Mouse (Mus musculus): ENCODE data around the gene Vcpkmt.
"Not testable (repeated sequence)": the region's sequence is repeated elsewhere in the genome, so short reads cannot be mapped to it uniquely, and the experiment has no call there.

Vcpkmt gene

DNA sequence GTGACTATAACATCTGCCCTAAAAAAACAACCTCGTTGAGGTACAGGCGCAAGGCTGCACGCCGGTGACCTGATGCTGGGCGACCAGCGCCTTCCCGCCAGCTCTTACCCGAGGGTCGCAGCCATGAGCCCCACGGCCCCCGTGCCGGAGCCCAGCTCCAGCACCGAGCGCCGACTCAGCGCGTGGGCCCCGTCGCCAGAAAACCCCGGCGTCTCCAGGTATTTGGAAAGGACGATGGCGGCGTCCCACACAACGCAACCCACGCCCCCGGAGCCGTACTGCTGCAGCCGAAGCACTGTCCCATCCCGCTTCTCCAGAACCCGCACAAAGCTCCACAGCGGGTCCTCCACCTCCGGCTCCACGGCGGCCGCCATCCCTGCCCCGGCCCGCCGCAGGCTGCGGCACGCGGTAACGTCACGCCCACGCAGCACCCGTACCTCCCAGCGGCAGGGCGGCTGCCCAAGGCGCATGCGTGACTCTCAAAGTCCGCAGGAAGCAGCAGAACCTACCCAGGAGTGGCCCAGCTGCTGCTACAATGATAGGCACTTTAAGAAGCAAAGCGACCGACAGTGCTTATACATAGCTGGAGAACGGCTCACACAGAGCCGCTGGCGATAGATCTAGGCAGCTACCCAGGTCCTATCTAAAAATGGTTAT lies at the start of gene Vcpkmt:
Gene Vcpkmt, minus strand, starts transcription at position 416 of the 657 bp plus-strand sequence.
- in situ Hi-C loops (cut with MboI, MseI) = no loop called here

DNA sequence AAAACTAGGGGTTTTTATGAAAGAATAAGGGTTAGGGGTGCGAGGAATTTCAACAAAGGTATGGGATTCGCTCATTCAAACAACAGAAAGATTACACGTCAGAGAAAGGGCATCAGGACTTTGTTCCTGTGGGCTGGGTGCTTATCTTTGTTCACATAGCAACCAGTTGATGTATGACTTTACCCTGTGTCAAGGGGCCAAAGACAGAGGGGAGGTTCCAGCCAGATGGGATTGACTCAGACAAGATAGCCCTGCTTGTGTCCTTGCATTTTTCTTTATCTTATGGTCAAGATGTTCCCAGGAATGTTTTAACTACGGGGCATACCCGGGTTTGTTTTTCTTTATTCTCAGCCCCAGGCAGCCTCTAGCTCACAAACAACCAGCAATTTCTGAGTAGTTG lies 35.8 kb upstream of the Vcpkmt start:
- in situ Hi-C loops (cut with MboI, MseI) = not testable (repeated sequence)

DNA sequence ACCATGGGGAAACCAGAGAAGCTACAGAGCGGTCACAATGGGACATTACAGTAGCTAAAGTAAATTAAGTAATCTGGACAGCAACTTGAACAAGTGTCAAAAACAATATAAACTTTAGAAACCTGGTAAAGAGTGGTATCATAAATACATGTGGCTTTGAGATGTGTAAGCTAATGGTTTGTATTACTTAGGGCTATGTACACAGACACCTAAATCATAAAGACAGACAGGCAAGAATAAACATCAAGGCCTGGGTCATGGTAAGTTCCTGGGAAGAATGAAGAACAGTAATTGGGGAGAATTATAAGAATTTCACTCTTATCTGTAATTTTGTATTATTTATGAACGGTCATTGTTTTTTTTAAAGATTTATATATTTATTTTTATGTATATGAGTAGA lies 21.5 kb upstream of the Vcpkmt start:
- in situ Hi-C loops (cut with MboI, MseI) = no loop called here

DNA sequence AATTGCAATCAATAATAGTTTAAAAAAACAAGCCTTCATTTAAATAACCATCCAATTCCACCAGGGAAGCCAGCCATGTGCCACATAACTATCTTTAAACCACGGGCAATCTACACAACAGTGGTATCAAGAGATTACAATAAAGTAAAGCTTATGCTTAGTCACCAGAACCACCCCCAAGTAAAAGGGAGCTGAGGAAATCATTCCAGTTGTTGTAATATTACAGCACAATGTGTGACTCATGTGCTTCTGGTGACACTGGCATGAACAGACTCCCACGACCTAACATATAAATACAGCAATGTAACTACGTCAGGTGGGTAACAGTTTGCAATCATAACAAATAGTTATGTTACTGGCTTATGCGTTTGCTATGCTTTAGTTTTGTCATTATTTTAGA lies 14.6 kb upstream of the Vcpkmt start:
- in situ Hi-C loops (cut with MboI, MseI) = loop anchor here (5.0 kb wide), 1 partner anchor 380 kb away; no protein-coding TSS in a partner anchor

DNA sequence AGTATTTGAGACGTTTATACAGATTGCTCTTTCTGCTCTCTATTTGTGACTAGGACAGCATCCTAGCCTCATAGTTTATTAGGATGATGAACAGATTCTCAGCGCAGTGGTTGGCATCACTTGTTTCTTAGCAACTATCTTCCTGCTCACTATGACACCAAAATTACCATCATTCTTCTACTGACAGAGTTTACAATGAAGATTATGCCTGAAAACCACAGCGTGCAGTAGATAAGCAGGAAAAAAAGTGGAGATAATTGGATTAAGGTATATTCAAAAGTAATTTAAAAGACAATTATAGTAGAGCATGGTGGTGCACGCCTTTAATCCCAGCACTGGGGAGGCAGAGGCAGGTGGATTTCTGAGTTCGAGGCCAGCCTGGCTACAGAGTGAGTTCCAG lies 10.3 kb upstream of the Vcpkmt start:
- in situ Hi-C loops (cut with MboI, MseI) = no loop called here

DNA sequence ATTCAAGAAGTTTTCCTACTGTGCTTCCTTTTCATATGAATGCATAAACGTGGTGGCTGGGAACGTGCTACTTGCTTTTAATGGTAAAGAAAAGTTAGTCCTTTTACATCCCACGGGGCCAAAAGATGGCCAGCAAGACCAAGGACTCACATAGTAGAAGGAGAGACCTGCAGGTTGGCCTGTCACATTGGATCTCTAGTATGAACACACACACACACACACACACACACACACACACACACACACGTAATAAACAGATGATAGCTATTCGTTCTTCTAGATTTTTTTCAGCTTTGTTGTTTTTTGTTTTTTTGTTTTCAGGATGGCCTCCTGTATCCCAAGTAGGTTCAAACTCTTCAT lies 422 bp upstream of the Vcpkmt start:
- in situ Hi-C loops (cut with MboI, MseI) = no loop called here

DNA sequence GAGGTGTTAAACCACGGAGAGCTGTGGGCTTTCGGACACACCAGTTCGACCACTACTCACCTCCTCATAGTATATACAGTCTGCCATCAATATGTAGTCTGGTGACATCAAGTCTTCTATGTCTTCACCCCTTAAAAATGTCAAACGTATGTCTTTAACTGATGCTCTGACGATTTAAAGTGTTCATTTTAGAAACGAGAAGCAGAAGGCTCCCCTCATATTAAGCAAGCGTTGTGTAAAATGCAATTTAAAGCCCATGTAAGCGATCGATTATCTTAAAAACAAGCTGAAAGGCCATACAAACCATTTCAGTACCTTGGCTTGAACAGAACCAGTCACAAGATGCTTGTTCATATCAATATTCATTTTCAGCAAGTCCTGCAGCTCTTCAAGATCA lies 614 bp downstream of the Vcpkmt start:
- in situ Hi-C loops (cut with MboI, MseI) = no loop called here

DNA sequence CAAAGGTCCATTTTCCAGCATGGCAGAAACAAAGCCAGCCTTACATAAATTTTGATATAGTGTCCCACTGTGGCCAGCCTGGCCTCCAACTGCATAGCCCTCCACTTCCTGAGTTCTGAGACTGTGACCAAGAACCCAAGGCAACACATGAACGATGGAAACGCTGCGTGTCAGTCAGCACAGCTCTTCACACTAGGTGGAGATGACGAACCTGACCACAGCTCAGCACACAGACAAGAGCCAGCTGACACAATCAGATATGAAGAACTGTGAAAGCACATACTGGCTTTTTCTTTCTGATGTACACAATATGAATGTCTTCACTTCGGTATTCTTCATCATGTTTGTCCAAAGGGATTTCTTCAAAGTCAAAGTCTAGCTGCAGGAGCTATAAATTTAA lies 3.2 kb downstream of the Vcpkmt start:
- in situ Hi-C loops (cut with MboI, MseI) = no loop called here

DNA sequence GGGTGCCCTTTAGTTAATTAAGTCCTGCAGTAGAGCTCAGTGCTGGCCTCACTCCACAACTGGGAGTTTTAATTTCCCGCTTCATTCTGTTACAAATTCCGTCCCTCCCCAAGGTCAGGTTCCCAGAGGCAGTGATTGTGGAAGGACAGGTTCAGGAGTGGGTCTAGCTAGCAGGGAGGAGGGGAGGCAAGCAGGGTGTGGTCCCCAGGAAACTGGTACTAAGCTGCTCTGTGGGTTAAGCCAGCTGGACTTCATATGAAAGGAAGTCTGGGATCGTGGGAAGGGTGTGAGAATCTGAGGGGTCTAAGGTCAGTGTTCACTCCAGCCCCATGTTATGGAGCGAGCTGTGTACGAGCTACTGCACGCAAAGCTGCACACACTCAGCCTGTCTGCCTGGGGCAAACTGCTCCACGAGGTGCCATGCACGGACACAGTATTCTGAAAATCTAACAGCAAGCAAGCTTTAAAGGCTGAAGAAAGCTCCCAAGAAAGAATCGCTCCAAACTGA lies 6.7 kb downstream of the Vcpkmt start:
- in situ Hi-C loops (cut with MboI, MseI) = no loop called here

DNA sequence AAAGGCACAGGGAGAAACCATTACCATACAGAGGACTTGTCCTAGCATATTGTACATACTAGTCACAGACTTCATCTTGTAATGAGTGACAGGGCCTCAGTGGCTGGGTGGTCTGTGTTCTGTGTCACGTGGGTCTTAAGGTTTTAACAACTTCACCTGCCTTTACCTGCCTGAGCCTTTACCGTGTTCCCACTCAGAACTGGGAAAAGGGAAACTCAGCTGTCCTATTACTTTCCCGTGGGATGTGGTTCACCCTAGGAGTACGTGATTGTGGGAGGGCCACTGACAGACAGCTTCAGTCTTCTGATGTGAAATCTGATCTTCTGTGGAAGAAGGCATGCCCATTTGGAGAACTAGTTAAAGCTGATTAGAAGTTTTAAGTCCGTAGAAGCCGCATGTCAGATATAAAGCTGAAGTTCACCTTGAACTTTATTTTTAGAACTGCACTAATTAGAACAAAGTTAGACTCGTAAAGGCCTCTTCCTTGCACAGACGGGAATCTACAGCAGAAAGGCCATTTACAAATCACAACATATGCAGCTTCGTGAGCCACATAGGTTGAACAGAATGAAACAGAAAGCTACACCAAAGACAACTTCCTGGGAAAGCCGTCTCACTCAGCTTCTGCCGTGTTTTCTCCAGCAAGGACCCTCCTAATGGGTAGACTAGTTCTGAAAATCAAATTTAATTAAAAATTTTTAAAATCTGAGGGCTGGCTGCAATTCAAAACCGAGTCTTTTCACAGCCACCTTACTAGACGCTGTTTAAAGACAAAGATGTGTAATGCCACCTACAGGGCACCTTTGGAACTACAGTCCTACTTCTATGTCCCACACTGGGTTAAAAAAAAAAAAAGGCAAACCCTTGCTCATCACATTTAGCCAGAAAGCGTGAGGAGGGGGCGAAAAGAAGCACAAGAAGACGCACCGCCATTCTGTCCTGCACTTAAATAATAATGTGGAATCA lies 8.6 kb downstream of the Vcpkmt start:
- in situ Hi-C loops (cut with MboI, MseI) = loop anchor here (5.0 kb wide), 1 partner anchor 217 kb away; the partner anchor contains the start of gene Nemf

DNA sequence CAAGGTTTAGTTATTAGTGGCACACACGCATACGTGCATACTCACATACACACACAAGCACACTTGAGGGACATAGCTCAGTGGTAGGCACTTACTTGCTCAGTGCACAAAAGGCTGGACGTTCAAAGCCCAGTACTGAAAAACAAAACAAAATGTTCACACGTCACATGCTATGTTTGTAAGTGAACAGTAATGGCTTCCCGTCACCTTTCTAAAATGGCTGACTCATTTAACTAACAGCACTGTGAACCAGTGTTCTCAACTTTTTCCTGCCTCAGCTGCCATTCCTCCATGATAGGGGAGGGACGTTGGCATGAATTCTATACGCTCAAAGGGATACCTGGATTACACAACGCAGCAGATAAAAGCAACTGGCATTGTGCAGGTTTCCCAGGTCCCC lies 9.6 kb downstream of the Vcpkmt start:
- in situ Hi-C loops (cut with MboI, MseI) = loop anchor here (5.0 kb wide), 1 partner anchor 216 kb away; the partner anchor contains the start of gene Nemf

DNA sequence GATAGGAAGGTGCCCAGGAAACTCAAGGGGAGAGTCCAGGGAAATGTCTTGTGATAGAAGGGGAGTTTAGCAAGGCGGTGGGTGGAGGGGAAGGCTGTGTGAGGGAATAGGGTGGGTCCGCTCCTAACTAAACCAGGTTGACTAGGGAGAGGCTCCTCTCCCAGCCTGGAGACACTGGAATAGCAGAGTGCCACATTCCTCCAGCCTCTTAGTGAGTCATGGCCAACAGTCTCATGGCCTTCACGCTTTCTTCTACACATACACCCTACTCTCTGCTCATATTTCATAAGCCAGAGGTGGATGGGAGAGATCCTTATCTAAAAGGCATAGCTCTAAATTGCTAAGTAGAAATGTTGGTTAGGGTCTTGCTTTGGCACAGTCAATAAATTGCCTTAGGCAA lies 12.9 kb downstream of the Vcpkmt start:
- in situ Hi-C loops (cut with MboI, MseI) = loop anchor here (5.0 kb wide), 1 partner anchor 213 kb away; the partner anchor contains the start of gene Nemf

DNA sequence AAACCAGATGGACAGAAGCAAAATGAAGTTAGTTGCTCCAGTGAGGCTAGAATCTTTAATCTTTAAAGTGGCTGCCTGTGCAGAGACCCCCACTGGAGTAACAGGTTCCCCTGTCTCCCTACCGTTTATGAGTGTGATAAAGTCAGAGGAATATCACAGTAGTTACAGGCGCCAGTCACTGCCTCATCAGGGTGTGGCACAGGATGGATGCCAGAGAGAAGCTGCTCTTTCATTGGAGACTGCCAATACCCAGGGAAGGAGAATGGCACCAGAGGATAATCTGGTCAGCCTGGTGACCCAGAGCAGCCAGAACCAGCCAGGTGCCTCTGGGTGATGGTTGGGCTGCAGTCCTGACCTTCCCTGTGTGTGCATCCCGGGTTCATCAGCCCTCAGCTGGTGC lies 14.6 kb downstream of the Vcpkmt start:
- in situ Hi-C loops (cut with MboI, MseI) = no loop called here

DNA sequence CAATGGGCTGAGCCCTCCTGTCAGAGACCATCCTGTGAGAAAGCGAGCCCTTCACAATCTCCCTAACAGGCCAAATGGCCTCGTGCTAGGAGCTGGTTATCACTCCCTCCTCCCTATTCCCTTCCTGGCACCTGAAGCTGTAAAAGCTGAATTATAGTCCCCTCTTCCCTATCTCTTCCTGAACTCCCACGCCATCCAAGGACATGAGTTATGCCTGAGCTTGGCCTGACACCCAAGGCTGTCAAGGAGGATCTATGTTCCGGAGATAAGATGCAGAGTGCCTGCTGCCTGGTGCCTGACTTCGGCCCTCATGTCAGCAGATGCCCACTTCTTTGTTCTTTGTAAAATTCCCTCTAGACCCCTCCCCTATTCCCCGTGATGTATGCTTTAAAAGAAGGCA lies 21.8 kb downstream of the Vcpkmt start:
- in situ Hi-C loops (cut with MboI, MseI) = not testable (repeated sequence)

DNA sequence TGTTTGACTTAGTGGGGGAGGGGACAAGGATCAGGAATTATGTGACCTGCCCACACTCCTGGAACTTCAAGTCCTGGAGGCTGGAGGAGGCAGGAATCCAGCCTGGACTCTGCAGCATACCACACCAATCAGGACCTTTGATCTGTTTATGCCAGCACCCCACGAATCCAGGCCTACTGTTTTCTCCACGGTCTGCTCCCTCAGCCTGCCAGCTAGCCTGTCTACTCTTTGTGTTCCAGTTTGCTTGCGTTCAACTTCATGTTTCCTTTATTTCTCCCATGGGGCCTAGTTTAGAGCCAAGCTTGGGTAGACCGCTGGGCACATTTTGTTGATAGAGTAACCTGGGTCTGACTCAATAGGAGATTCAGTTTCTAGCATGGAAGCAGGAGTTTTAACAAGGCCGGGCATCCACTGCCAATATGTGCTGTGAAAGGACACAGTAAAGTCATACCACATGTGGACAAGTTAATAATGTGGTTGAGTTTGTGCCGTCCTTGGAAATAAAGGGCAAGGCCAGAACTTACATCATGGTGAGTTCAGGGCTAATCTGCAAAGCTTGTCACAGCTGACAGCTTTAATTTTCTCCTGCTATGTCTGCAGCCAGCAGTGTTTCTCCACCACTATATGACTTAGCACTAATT lies 26.5 kb downstream of the Vcpkmt start:
- in situ Hi-C loops (cut with MboI, MseI) = no loop called here

DNA sequence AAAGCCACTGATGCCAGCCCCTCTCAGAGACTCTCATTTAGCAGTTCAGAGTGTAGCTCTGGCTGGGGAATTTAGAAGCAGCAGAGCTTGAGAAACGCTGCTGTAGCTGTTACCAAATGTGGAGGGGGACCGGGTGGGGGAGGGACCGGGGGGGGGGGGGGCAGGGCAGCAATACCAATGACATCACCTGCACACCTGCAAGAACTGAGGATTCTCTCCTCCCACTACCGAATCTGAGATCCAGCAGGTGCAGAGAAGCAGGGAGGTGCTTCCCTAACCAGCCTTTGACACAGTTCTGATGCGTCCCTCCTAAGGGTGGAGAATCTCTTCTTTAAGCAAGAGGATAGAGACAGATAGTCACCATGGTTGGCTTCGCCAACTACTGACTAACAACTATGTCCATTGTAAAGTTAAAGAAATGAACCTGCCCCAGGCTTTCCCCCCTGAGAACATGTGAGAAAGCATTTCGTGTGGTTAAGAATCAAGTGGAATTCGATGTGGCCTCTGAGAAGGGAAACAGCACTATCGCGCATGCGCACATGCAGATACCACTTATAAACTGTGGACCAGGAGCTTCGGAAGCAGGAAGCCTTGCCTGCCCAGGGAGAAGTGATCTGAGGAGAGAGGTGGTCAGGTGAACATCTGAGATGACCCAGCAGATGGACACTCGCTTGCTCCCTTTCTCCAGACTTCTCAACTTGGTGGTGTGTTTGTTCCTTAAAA lies 37.2 kb downstream of the Vcpkmt start:
- in situ Hi-C loops (cut with MboI, MseI) = no loop called here

DNA sequence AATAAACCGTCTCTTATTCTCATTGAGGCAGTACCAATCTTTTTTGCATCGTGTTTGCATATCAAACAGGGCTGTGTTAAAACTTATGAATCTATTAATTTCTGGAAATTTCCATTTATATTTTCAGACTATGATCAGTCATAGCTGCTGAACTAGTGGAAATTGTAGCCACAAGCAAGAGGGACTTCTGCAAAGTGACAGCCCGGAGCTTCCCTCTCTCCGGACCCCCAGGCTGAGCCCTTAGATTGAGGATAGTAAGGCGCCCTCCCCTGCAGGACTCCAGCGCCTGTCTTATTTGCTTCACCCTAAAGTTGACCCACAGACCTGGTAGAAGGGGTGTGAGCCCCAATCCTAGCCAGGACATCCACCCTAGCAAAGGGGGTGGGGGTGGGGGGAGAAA lies 37.8 kb downstream of the Vcpkmt start:
- in situ Hi-C loops (cut with MboI, MseI) = no loop called here

DNA sequence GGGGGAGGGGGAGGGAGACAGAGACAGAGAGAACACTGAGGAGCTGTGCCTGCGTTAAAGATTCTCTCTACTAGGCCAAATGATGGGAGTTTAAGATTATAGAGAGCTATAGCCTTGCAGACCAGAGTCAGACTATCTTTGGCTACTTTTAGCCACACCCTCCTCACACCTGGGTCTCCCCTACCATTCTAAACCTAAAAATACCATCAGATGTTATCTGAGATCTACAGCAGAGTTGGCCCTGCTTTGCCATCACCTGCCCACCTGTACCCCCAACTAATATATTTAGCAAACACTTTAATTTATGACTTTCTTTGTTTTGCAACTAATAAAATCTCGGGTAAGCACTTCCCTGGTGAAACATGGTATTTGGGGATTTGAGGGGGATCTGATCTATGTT lies 38.3 kb downstream of the Vcpkmt start:
- in situ Hi-C loops (cut with MboI, MseI) = no loop called here

DNA sequence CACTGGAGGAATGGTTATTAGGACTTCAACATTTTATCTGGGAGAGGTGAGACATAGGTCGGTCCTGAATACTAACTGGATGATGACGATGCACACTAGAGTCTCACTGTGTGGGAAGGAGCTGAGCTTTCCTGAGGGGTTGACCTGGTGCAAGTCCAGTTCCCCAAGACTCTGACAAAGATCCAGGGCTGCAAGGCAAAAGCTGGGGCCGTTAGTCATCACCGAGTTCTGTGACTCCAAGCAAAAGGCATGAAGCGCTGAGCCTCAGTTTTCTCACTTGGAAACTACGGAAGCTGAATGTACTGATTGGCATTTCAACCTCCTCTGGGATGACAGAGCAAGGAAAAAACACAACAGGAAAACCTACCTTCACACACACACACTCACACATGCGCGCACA lies 40.5 kb downstream of the Vcpkmt start:
- in situ Hi-C loops (cut with MboI, MseI) = no loop called here

DNA sequence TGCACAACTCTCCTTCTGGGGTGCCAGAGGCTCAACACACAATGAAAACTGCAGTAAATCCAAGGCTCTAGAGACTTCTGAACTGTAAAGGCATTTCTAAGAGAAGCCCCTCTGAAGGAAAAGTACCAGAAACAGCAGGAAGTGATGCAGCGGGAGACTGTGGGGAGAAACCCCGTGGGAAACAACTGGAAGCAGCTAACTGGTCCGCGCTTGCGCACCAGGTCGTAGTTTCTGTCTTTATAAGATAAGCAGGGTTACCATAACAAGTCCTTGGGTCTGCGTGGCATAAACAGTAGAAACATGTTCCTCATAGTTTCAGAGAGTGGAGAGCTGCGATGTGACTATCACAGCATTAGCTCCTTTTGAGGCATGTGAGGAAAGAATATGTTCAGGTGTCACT lies 41.2 kb downstream of the Vcpkmt start:
- in situ Hi-C loops (cut with MboI, MseI) = no loop called here

DNA sequence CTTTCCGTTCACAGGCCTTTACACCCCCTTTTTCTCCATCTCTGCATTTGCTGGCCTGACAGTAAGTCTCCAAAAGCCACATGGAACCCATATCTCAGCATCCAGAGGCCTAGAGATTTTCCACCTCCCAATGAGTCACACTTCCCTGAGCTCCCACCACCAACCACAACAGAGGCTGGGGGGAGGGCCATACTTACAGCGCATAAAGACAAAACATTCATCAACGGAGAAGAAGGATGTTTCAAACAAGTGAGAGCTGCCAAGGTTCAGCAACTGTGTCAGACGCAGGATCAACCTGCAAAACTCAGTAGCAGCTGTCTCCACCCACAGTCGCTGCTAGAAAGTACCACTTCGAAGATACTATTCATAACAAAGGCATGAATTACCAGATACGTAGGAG lies 43.5 kb downstream of the Vcpkmt start:
- in situ Hi-C loops (cut with MboI, MseI) = no loop called here
